Mouse (Mus musculus): Measurements from ENCODE around the gene Sgsm3. TPM values are rescaled to one million over a fixed set of nuclear protein-coding genes. Genes with fewer than 3 reads are reported as not detected.

The Sgsm3 gene
- polyA plus RNA-seq, 1 experiment from 2014 or later, result 31.2 TPM

DNA sequence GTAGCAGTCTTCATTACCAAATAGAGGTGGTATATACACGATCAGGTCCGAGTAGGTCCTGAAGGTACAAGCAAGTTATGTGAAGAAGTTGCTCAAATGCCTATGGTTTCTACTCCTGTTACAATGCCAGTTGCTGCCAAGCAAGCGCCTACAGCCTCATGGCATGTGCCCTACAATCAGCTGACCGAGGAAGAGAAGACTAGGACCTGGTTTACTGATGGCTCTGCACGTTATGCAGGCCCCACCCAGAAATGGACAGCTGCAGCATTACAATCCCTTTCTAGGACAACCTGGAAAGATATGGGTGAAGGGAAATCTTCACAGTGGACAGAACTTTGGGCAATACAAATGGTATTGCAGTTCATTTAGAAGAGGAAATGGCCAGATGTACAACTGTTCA lies 74.9 kb downstream of the Sgsm3 start:
- Histone ChIP-seq H3K9ac (no peak overlapping the region), H3K4me2 (replicated peaks) (no peak overlapping the region), H3K36me3 (no peaks in the 10 kb centered on the region), H3K4me3 (no peak overlapping the region), H3K27ac (no peak overlapping the region), H3K4me1 (no peaks in the 10 kb centered on the region; the same call in 1 of the 2 replicates), H3K9me3 (no peaks in the 10 kb centered on the region), H3K27me3 (no peaks in the 10 kb centered on the region)
- ATAC-seq (ENCODE audit: low FRiP score, low read depth), result no peak
- WGBS, result 89% methylated on average over 5 of the region's 5 CpGs

DNA sequence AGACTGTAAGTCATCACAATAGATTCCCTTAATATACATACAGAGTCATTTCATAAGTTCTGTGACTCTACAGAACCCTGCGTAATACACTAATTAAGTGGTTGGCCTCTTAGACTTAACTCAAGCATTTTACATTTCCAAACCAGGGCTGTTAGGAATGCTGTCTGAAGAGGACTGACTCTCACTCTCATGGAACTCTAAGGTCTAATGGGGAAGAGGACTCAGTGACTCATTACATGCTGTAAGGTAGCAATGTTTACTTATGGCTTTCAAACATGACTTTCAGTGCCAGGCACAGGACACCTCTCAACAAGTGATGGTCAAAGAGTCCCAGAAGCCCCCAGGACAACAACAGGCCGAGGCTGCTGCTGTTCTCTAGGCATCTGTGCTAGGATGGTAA lies 77.9 kb downstream of the Sgsm3 start:
- no peak overlapping the region for H3K9ac ChIP-seq
- no peaks in the 10 kb centered on the region for H3K9me3 ChIP-seq
- no peak overlapping the region for H3K4me2 ChIP-seq (replicated peaks)
- no peak overlapping the region for H3K4me3 ChIP-seq
- H3K36me3 ChIP-seq, result no peaks in the 10 kb centered on the region
- no peaks in the 10 kb centered on the region; the same call in 1 of the 2 replicates for H3K4me1 ChIP-seq
- H3K27me3 ChIP-seq, result no peaks in the 10 kb centered on the region
- 95% methylated on average over 2 of the region's 2 CpGs for WGBS
- ATAC-seq (ENCODE audit: low FRiP score, low read depth), result no peak
- no peak overlapping the region for H3K27ac ChIP-seq

DNA sequence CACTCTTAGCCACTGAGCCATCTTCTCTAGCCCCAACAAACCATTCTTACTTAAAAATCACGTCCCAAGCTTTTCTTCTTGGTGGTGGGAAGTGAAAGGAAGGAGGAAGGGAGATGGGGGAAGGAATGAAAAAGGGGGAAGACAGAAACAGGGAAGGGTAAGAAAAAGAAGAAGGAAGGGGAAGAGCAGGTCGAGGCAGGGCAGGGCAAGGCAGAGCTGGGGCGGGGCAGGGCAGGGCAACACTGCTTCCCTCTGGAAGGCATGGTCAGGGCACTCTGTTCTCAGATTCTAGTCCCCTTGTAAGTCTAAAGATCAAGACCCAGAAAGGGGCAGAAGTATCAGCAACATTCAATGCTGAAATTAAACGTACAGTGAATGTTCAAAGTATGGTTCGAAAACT lies 80.2 kb downstream of the Sgsm3 start:
- H3K4me3 ChIP-seq, result no peak overlapping the region
- no peak overlapping the region for H3K9ac ChIP-seq
- H3K36me3 ChIP-seq, result no peaks in the 10 kb centered on the region
- no peak for ATAC-seq (ENCODE audit: low FRiP score, low read depth)
- H3K4me1 ChIP-seq, result peaks cover 15% of the 10 kb centered on the region
- no peaks in the 10 kb centered on the region for H3K9me3 ChIP-seq
- H3K4me2 ChIP-seq (replicated peaks), result no peak overlapping the region
- WGBS, result 92% methylated on average over 5 of the region's 5 CpGs
- no peak overlapping the region for H3K27ac ChIP-seq
- H3K27me3 ChIP-seq, result no peaks in the 10 kb centered on the region

DNA sequence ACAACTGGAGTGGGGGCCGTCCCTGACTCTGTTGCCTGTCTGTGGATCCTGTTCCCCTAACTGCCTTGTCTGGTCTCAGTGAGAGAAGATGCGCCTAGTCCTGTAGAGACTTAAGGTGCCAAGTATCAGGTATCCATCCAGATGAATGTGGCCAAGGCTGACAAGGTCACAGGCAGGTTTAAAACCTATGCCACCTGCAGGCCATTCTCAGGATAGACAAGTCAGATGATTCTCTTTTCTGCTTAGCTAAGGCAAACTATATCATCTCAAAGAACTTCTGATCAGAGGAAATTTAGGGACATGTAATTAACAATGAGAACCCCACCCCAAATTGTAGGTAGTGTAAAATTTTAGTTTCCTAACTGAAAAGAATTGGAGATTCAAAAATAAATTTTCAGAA lies 83.4 kb downstream of the Sgsm3 start:
- 75% methylated on average over 2 of the region's 2 CpGs for WGBS

More for the DNA sequence above, 83.4 kb downstream of the Sgsm3 start:
- Histone ChIP-seq H3K4me3 (no peak overlapping the region), H3K27ac (no peak overlapping the region; the same call in 1 of the 2 replicates), H3K27me3 (no peaks in the 10 kb centered on the region), H3K9ac (no peak overlapping the region), H3K4me2 (replicated peaks) (no peak overlapping the region), H3K36me3 (no peaks in the 10 kb centered on the region), H3K4me1 (peaks cover 28% of the 10 kb centered on the region), H3K9me3 (no peaks in the 10 kb centered on the region)
- ATAC-seq (ENCODE audit: low FRiP score, low read depth), result no peak

Small RNAs within 50 kb of the gene (microRNA-seq; reads per million reads assigned to microRNA genes)
- gene Mir5113, result 7.8 reads per million, percentile 22 among the genes with 10 or more reads in this experiment

Other genes with a start within 250 kb of the Sgsm3 start
- 163 and 167 TPM in 2 replicates for gene Adsl, start 29.3 kb upstream of the Sgsm3 start, polyA plus RNA-seq (2015; fragmentation: Nextera tagmentation; extraction: Ambion mirVana)
- 22.4 and 25.8 TPM in 2 replicates for gene Mrtfa, start 213.0 kb downstream of the Sgsm3 start, polyA plus RNA-seq (2015; fragmentation: Nextera tagmentation; extraction: Ambion mirVana)

All from limb, embryonic 13.5 days (tissue).